Mouse (Mus musculus) bone marrow, adult 2 months (tissue): Measurements from ENCODE around the gene Ydjc. TPM values are rescaled to one million over a fixed set of nuclear protein-coding genes. Genes with fewer than 3 reads are reported as not detected.
A peak's percentile ranks its signal among the peaks of the same experiment; 100 is the strongest.

Experiments
- H3K27ac ChIP-seq: fragments of 200-500 bp; 2 replicates; pipeline ENCODE4 v1.5.1; 2012; ENCODE audit warnings: low read depth, mild to moderate bottlenecking, control low read depth, inconsistent platforms, low read length; ENCODE audit not compliant: control insufficient read depth, poor library complexity, insufficient read depth
- H3K4me1 ChIP-seq: fragments of 200-500 bp; 2 replicates; pipeline ENCODE4 v1.6.1; 2011; ENCODE audit warnings: low read length; ENCODE audit not compliant: control insufficient read depth, insufficient read depth
- H3K4me3 ChIP-seq: fragments of 200-500 bp; replicated peaks from 2 replicates; pipeline ENCODE3; 2011; ENCODE audit warnings: mild to moderate bottlenecking, low read depth, low read length, control low read depth; ENCODE audit not compliant: control insufficient read depth
- CTCF ChIP-seq: fragments of 200-500 bp; IDR thresholded peaks from 2 replicates; pipeline ENCODE4 v1.5.1; 2011; ENCODE audit warnings: low read length, control low read depth; ENCODE audit not compliant: control insufficient read depth, insufficient read depth
- POLR2A ChIP-seq: fragments of 200-500 bp; IDR thresholded peaks from 2 replicates; pipeline ENCODE4 v1.6.1; 2011; ENCODE audit warnings: low read depth, mild to moderate bottlenecking, control low read depth, low read length, borderline replicate concordance; ENCODE audit not compliant: control insufficient read depth
- WGBS: fragments of 180-500 bp; shearing (Covaris S2); methylation state at CpG from one replicate; pipeline ENCODE4 v1.1.7; 2018; 5-methylcytosine and 5-hydroxymethylcytosine counted together
- polyA plus RNA-seq: library from polyadenylated mRNA; stranded (reverse); fragments of >200 nt; gene quantifications from 2 replicates; pipeline ENCODE4 v1.2.4, GENCODE M21; 2011; ENCODE audit warnings: low replicate concordance; ENCODE audit not compliant: missing spikeins, insufficient read depth, insufficient read length

Ydjc gene
- 2.9 and 5.4 TPM in 2 replicates for polyA plus RNA-seq

- TF ChIP-seq POLR2A: no peak
- no peak for TF ChIP-seq CTCF
- Histone ChIP-seq H3K4me1 (no peaks in the 10 kb centered on the region; the same call in 1 of the 2 replicates), H3K4me3 (no peak within 1 kb of the TSS), H3K27ac (no peak within 1 kb of the TSS)
- WGBS: 40% methylated on average over 7 of the region's 7 CpGs
Observed at GRCm38 (mm10) chr16:17144339-17144738, at the start of gene Ydjc. TSS of gene Ydjc (plus strand) at chr16:17144621.

DNA sequence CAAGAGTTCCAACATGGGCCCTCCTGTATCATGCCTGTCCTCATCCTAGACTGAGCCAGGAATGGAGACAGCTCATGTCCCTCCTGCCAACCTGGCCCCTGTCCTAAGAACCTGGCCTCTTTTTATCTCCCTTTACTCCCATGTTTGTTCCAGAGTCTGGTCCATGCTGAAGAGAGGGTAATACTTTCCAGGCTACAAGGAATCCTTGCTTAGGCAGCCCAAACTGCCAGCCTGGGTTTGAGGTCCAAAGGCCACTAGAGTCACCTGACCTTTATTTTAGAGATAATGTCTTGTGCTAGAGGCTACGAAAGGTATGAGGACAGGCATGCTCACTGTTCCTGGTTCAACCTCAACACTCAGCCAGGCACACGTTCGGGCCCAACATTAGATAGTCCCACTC, 47.5 kb upstream of the Ydjc start:
- TF ChIP-seq CTCF (no peak), POLR2A (no peak)
- Histone ChIP-seq H3K4me1 (no peaks in the 10 kb centered on the region), H3K4me3 (no peak overlapping the region), H3K27ac (no peak overlapping the region)
- WGBS: 89% methylated on average over 3 of the region's 3 CpGs

- H3K4me3 ChIP-seq: no peak overlapping the region
- WGBS: 90% methylated on average over 7 of the region's 7 CpGs
- H3K27ac ChIP-seq: no peak overlapping the region
- TF ChIP-seq POLR2A (no peak), CTCF (no peak)
- no peaks in the 10 kb centered on the region for H3K4me1 ChIP-seq
Observed at GRCm38 (mm10) chr16:17102630-17103220, 41.7 kb upstream of the Ydjc start.

DNA sequence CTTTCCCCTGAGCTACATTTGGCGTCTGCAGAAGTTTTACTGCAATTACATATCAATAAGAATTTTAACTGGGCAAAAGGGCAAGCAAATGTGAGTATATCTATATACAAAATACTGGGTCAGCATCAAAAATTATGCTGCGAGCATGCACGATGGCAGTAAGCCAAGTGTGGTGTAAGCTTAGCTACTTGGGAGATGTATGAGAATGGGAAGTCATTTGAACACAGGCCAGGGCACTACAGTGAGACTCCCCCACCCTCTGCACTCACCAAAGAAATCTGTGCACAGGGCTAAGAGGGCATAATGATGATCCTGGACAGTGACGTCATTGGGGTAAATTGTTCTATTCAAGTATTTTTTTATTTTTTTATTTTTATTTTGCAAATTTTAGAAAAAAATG, 39.8 kb upstream of the Ydjc start:
- WGBS: 77% methylated on average over 4 of the region's 4 CpGs
- TF ChIP-seq CTCF: no peak
- TF ChIP-seq POLR2A: no peak
- Histone ChIP-seq H3K27ac (no peak overlapping the region), H3K4me1 (no peaks in the 10 kb centered on the region), H3K4me3 (no peak overlapping the region)

DNA sequence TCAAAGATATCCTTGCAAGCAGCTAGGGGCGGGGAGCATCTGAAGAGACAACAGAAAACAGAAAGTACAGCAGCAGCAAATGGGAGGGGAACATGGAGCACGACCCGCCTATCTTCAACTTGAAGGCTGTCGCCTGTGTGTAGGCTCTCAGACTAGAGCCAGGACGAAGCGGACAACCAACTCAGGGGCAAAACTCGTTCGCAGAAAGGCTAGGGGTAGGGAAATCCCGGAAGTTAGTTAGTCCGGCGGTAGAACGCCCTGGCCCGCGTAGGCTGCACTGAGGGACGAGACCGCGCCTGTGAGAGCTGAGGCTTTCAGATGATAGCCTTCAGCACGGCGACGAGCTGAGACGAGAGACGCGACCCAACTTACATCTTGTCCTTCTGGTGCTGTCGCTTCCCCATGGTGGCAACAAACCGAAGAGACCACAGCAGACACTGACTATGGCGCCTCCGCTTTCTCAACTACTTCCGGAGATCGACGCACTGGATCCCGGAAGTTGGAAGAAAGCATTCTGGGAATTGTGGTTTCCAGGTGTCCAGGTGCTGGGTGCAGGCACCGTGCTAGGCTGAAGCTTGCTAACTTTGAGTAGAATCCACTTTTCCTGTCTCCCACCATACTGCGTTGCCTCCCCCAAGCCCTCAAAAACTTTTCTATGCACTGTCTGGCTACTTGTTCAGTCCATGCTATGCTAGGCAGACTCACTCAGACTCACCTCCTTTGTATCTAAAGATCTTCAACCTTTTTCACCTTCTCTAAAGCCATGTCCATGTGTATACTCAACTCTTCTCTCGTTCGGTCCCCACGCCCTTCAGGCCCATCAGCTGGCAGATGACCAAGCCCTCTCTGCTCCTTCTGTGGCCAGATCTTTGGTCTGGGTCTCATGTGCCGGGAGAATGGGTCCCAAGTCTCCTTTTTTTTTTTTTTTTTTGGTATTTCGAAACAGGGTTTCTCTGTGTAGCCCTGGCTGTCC, 33.4 kb upstream of the Ydjc start, which contains the start of gene Ppil2:
Gene Ppil2, minus strand, starts transcription at position 487 of the 973 bp plus-strand sequence.
- WGBS: 3% methylated on average over 38 of the region's 38 CpGs
- Histone ChIP-seq H3K4me3 (peak within 1 kb of the TSS; percentile 87), H3K4me1 (no peaks in the 10 kb centered on the region; the same call in 1 of the 2 replicates), H3K27ac (peak within 1 kb of the TSS; percentile 66)
- TF ChIP-seq POLR2A (peak; percentile 41; the same call in 1 of the 2 replicates), CTCF (no peak)

DNA sequence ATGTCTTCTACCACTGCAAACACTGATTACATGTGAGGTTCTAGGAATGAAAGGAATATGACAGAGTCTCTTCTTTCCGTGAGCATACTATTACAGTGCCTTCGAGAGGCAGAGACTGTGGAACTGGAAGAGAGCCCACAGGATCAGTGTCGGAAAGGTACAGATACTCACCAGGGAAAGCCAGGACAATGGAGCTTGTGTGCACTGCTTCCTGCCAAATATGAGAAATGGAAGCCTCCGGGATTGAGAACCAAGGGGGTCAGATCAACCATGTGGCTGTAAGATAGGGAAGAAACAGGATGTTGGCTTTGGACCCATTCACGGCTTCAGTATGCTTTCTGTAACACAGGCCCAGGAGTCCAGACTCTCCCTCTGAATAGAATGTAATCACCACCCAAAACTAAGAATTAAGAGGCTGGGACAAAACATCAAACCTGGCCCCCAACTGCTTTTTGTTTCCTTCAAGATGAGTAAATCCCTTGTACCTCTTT, 27.1 kb upstream of the Ydjc start:
- 86% methylated on average over 5 of the region's 5 CpGs for WGBS
- no peaks in the 10 kb centered on the region for H3K4me1 ChIP-seq
- no peak overlapping the region for H3K27ac ChIP-seq
- no peak for TF ChIP-seq CTCF
- H3K4me3 ChIP-seq: no peak overlapping the region

GRCm38 (mm10) chr16:17121569-17121968, 22.9 kb upstream of the Ydjc start:
- Histone ChIP-seq H3K27ac (no peak overlapping the region), H3K4me1 (peaks cover 2% of the 10 kb centered on the region; the same call in 1 of the 2 replicates), H3K4me3 (no peak overlapping the region)
- TF ChIP-seq CTCF (no peak), POLR2A (no peak)
- WGBS: 92% methylated on average over 14 of the region's 14 CpGs

- WGBS: 17% methylated on average over 22 of the region's 22 CpGs
Observed at GRCm38 (mm10) chr16:17124119-17124870, 20.1 kb upstream of the Ydjc start.

More at GRCm38 (mm10) chr16:17124119-17124870, 20.1 kb upstream of the Ydjc start:
- TF ChIP-seq POLR2A (no peak), CTCF (no peak)
- Histone ChIP-seq H3K27ac (no peak overlapping the region), H3K4me3 (peak overlapping the region; percentile 68), H3K4me1 (peaks cover 2% of the 10 kb centered on the region; the same call in 1 of the 2 replicates)
